ENCODE assay signal across 12 mouse cellular contexts in genomic region chr6:63862628-63863027, GRCm38 (mm10).
A peak's percentile ranks its signal among the peaks of the same experiment; 100 is the strongest.
DNase-seq lines count a peak whose midpoint lies in the region; ATAC-seq and TF ChIP-seq lines count a peak whose summit lies in the region.
"Had no signal": no experiment of that assay in that cellular context is flagged by ENCODE, and none has a peak within 500 bp of the region (broad histone marks: within the 10 kb centered on the region; RNA-seq: fewer than 3 reads in every experiment).

No protein-coding gene starts in this region.

- H3K9ac ChIP-seq in embryonic facial prominence, embryonic 14.5 days (ENCODE audit: low read depth, low read length) = no peak overlapping the region
- H3K9ac ChIP-seq in midbrain, embryonic 16.5 days (ENCODE audit: low read depth, low read length) = no peak overlapping the region
- no peak overlapping the region for H3K9ac ChIP-seq in liver, postnatal 0 days (replicated peaks)
- H3K9ac ChIP-seq: intestine, embryonic 15.5 days; lung, embryonic 15.5 days had no signal

- H3K4me1 ChIP-seq in embryonic facial prominence, embryonic 14.5 days (ENCODE audit: control insufficient read depth, insufficient read depth, low read length) = no peaks in the 10 kb centered on the region
- no peaks in the 10 kb centered on the region for H3K4me1 ChIP-seq in embryonic facial prominence, embryonic 10.5 days
- H3K4me1 ChIP-seq in hindbrain, embryonic 10.5 days (replicated peaks) = peaks cover 9% of the 10 kb centered on the region
- peaks cover 7% of the 10 kb centered on the region for H3K4me1 ChIP-seq in midbrain, embryonic 16.5 days (ENCODE audit: control insufficient read depth, insufficient read depth, low read length)
- no peaks in the 10 kb centered on the region for H3K4me1 ChIP-seq in liver, postnatal 0 days (ENCODE audit: insufficient read depth)
- H3K4me1 ChIP-seq: intestine, embryonic 15.5 days; lung, embryonic 15.5 days had no signal

- no peak for TF ChIP-seq EP300 in liver, postnatal 0 days (IDR thresholded peaks at IDR 0.05; ENCODE audit: low read depth)

- no peaks in the 10 kb centered on the region for H3K9me3 ChIP-seq in embryonic facial prominence, embryonic 14.5 days (ENCODE audit: control insufficient read depth, low read length)
- no peaks in the 10 kb centered on the region for H3K9me3 ChIP-seq in embryonic facial prominence, embryonic 10.5 days
- H3K9me3 ChIP-seq in hindbrain, embryonic 10.5 days = no peaks in the 10 kb centered on the region
- no peaks in the 10 kb centered on the region for H3K9me3 ChIP-seq in midbrain, embryonic 16.5 days (replicated peaks; ENCODE audit: control insufficient read depth, low read length, poor library complexity, severe bottlenecking)
- no peaks in the 10 kb centered on the region for H3K9me3 ChIP-seq in liver, postnatal 0 days (ENCODE audit: low read length)
- H3K9me3 ChIP-seq: G1E; intestine, embryonic 15.5 days; lung, embryonic 15.5 days had no signal

- H3K27ac ChIP-seq in embryonic facial prominence, embryonic 14.5 days (replicated peaks; ENCODE audit: low read depth, low read length) = no peak overlapping the region
- H3K27ac ChIP-seq in embryonic facial prominence, embryonic 10.5 days (replicated peaks) = no peak overlapping the region
- no peak overlapping the region for H3K27ac ChIP-seq in hindbrain, embryonic 10.5 days
- H3K27ac ChIP-seq in midbrain, embryonic 16.5 days (ENCODE audit: low read length) = no peak overlapping the region
- H3K27ac ChIP-seq in liver, postnatal 0 days (ENCODE audit: low read depth) = no peak overlapping the region
- H3K27ac ChIP-seq: gastrocnemius, adult 2 months; intestine, embryonic 15.5 days; lung, embryonic 15.5 days had no signal

- no peak overlapping the region for H3K4me2 ChIP-seq in embryonic facial prominence, embryonic 14.5 days (ENCODE audit: low read depth, low read length)
- peak overlapping the region; percentile 9; the same call in 1 of the 2 replicates for H3K4me2 ChIP-seq in midbrain, embryonic 16.5 days (ENCODE audit: low read length)
- no peak overlapping the region for H3K4me2 ChIP-seq in liver, postnatal 0 days (ENCODE audit: low read depth, low read length)
- H3K4me2 ChIP-seq: intestine, embryonic 15.5 days; lung, embryonic 15.5 days had no signal

- 21% methylated on average over 2 of the region's 2 CpGs for whole genome bisulfite sequencing in embryonic facial prominence, embryonic 14.5 days
- 39% methylated on average over 2 of the region's 2 CpGs for WGBS in embryonic facial prominence, embryonic 10.5 days
- 20% methylated on average over 2 of the region's 2 CpGs for WGBS in hindbrain, embryonic 10.5 days
- WGBS in midbrain, embryonic 16.5 days = 7% methylated on average over 2 of the region's 2 CpGs
- 37% methylated on average over 2 of the region's 2 CpGs for WGBS in liver, postnatal 0 days (ENCODE audit: insufficient replicate concordance)

- H3K36me3 ChIP-seq in embryonic facial prominence, embryonic 14.5 days (ENCODE audit: control insufficient read depth, insufficient read depth, low read length) = no peaks in the 10 kb centered on the region
- H3K36me3 ChIP-seq in embryonic facial prominence, embryonic 10.5 days (replicated peaks) = no peaks in the 10 kb centered on the region
- H3K36me3 ChIP-seq in hindbrain, embryonic 10.5 days = no peaks in the 10 kb centered on the region
- no peaks in the 10 kb centered on the region for H3K36me3 ChIP-seq in midbrain, embryonic 16.5 days (ENCODE audit: control insufficient read depth, insufficient read depth, low read length)
- H3K36me3 ChIP-seq in liver, postnatal 0 days (replicated peaks; ENCODE audit: insufficient read depth, low read length) = no peaks in the 10 kb centered on the region
- H3K36me3 ChIP-seq: G1E; intestine, embryonic 15.5 days; lung, embryonic 15.5 days had no signal

- H3K4me3 ChIP-seq in embryonic facial prominence, embryonic 14.5 days (ENCODE audit: low read depth, low read length) = no peak overlapping the region
- H3K4me3 ChIP-seq in embryonic facial prominence, embryonic 10.5 days = no peak overlapping the region
- H3K4me3 ChIP-seq in hindbrain, embryonic 10.5 days = no peak overlapping the region
- H3K4me3 ChIP-seq in midbrain, embryonic 16.5 days (ENCODE audit: low read depth, low read length) = no peak overlapping the region
- H3K4me3 ChIP-seq in liver, postnatal 0 days (ENCODE audit: low read depth, low read length) = no peak overlapping the region
- H3K4me3 ChIP-seq: gastrocnemius, adult 2 months; intestine, embryonic 15.5 days; lung, embryonic 15.5 days had no signal

- DNase-seq in embryonic facial prominence, embryonic 14.5 days (ENCODE audit: low spot score) = peak; percentile 13
- DNase-seq in embryonic facial prominence, embryonic 10.5 days (ENCODE audit: low spot score) = no peak
- DNase-seq in brain, adult 2 months (ENCODE audit: low read depth, low spot score) = peak; percentile 54
- peak; percentile 3 for DNase-seq in hindbrain, embryonic 10.5 days (ENCODE audit: low spot score)
- DNase-seq in thymus, postnatal 25 days = no peak
- DNase-seq in liver, postnatal 0 days = no peak
- DNase-seq: gastrocnemius, adult 2 months had no signal

- no peak for ATAC-seq in embryonic facial prominence, embryonic 14.5 days (ENCODE audit: low read depth)
- ATAC-seq in midbrain, embryonic 16.5 days = peak; percentile 86
- ATAC-seq in liver, postnatal 0 days = no peak
- no peak for ATAC-seq in erythroblast, adult 5-6 weeks (replicated peaks; ENCODE audit: low FRiP score, poor library complexity, severe bottlenecking)
- ATAC-seq: intestine, embryonic 15.5 days had no signal

- no peak for TF ChIP-seq CTCF in liver, postnatal 0 days (IDR thresholded peaks at IDR 0.05; ENCODE audit: low read depth)

- H3K27me3 ChIP-seq in embryonic facial prominence, embryonic 14.5 days (replicated peaks; ENCODE audit: control insufficient read depth, insufficient read depth, low read length) = no peaks in the 10 kb centered on the region
- no peaks in the 10 kb centered on the region for H3K27me3 ChIP-seq in embryonic facial prominence, embryonic 10.5 days (replicated peaks; ENCODE audit: low read depth, poor library complexity, severe bottlenecking)
- no peaks in the 10 kb centered on the region for H3K27me3 ChIP-seq in hindbrain, embryonic 10.5 days (ENCODE audit: insufficient read depth, poor library complexity, severe bottlenecking)
- no peaks in the 10 kb centered on the region for H3K27me3 ChIP-seq in midbrain, embryonic 16.5 days (ENCODE audit: control insufficient read depth, insufficient read depth, low read depth, low read length)
- no peaks in the 10 kb centered on the region for H3K27me3 ChIP-seq in liver, postnatal 0 days (ENCODE audit: insufficient read depth, low read length)
- H3K27me3 ChIP-seq: intestine, embryonic 15.5 days; lung, embryonic 15.5 days had no signal

Comparison
In these comparisons a context has a peak if more than half of its experiments do, and no peak if none do; other contexts are left out.
1. DNase-seq: peak in embryonic facial prominence, embryonic 14.5 days (single experiment), brain, adult 2 months (single experiment) and hindbrain, embryonic 10.5 days (single experiment); none in embryonic facial prominence, embryonic 10.5 days (single experiment), thymus, postnatal 25 days (single experiment) and liver, postnatal 0 days (single experiment).